Mouse (Mus musculus): ENCODE measurements at regions not wholly inside any gene's neighbourhood (a gene's known extent, or its start where the extent isn't known, plus 50 kb on each side); places are given as distances from the start of the nearest gene placed in this dataset.
A peak's percentile ranks its signal among the peaks of the same experiment; 100 is the strongest.

DNA sequence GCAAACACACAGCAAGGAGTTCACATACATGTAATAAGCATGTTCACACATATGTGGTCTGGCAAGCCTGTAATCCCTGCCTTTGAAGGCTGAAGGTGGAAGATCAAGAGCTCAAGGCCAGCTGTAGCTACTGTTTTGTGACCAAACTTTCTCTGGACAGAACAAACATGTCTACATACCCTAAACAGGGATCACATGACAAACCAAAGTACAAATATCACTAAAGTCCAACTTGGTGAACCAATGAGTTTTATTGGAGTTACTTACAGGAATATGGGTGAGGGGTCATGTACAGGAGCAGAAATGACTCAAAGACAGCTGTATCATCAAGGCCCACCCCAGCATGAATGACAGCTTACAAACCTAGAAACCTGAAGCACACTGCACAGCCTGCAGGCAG, 56.6 kb upstream of the Glrp1 start:
- Histone ChIP-seq H3K4me3 (ENCODE audit: low read depth, low read length) (no peak overlapping the region), H3K36me3 (ENCODE audit: control insufficient read depth, insufficient read depth) (no peaks in the 10 kb centered on the region), H3K9me3 (replicated peaks; ENCODE audit: control insufficient read depth, low read length) (no peaks in the 10 kb centered on the region), H3K27ac (ENCODE audit: low read length) (no peak overlapping the region), H3K4me1 (ENCODE audit: control insufficient read depth, low read depth, low read length) (no peaks in the 10 kb centered on the region; the same call in 1 of the 2 replicates), H3K27me3 (ENCODE audit: control insufficient read depth, insufficient read depth, low read depth, low read length) (no peaks in the 10 kb centered on the region), H3K9ac (ENCODE audit: low read depth, low read length) (no peak overlapping the region), H3K4me2 (ENCODE audit: low read depth, low read length) (no peak overlapping the region)
- no peak for ATAC-seq (ENCODE audit: low read depth)

DNA sequence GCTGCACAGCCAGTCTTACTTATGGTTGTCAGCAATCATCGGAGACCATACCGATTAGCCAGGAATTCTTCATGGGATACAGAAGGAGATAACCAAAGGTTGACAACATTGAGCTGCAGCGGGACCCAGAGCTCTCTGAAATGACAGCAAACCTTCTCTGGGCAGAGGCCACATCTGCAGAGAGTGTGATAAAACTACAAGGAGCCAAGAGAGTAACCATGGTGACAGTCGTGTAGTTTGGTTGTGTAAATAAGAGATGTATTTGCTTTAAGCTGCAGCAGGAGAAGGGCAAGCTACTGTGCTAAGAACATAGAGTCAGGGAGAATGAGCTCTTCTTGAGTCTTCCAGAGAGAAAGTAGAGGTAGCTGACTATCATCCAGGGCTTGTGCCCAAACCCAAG, 55.0 kb upstream of the Glrp1 start:
- Histone ChIP-seq H3K36me3 (ENCODE audit: control insufficient read depth, insufficient read depth) (no peaks in the 10 kb centered on the region), H3K4me1 (ENCODE audit: control insufficient read depth, low read depth, low read length) (no peaks in the 10 kb centered on the region; the same call in 1 of the 2 replicates), H3K27me3 (ENCODE audit: control insufficient read depth, insufficient read depth, low read depth, low read length) (no peaks in the 10 kb centered on the region; the same call in 1 of the 2 replicates), H3K9ac (ENCODE audit: low read depth, low read length) (no peak overlapping the region), H3K9me3 (replicated peaks; ENCODE audit: control insufficient read depth, low read length) (no peaks in the 10 kb centered on the region), H3K4me3 (ENCODE audit: low read depth, low read length) (no peak overlapping the region), H3K4me2 (ENCODE audit: low read depth, low read length) (no peak overlapping the region), H3K27ac (ENCODE audit: low read length) (no peak overlapping the region)
- no peak for ATAC-seq (ENCODE audit: low read depth)
- WGBS (ENCODE audit: insufficient replicate concordance) = 43% methylated on average over 4 of the region's 4 CpGs

DNA sequence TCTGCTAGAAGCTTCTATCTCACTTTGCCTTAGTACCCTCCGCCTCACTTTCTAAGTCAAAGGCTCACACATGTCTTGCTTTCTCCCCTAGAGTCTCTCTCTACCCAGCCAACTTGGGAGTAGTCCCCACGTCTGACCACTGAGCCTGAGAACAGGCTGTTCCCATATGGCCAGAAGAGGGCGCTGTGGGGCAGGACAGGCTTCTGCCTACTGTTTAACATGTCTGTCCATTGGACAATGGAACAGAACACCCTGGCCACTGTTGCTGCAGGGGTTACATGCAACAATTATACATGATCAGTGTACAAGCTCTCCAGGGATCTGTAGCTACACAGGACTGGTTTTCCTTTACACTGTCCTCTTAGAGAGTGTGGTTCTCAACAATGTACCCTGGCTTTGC, 52.5 kb upstream of the Glrp1 start:
- Histone ChIP-seq H3K9me3 (replicated peaks; ENCODE audit: control insufficient read depth, low read length) (no peaks in the 10 kb centered on the region), H3K27me3 (ENCODE audit: control insufficient read depth, insufficient read depth, low read depth, low read length) (no peaks in the 10 kb centered on the region; the same call in 1 of the 2 replicates), H3K9ac (ENCODE audit: low read depth, low read length) (no peak overlapping the region), H3K4me3 (ENCODE audit: low read depth, low read length) (no peak overlapping the region), H3K4me1 (ENCODE audit: control insufficient read depth, low read depth, low read length) (no peaks in the 10 kb centered on the region; the same call in 1 of the 2 replicates), H3K4me2 (ENCODE audit: low read depth, low read length) (no peak overlapping the region), H3K36me3 (ENCODE audit: control insufficient read depth, insufficient read depth) (no peaks in the 10 kb centered on the region), H3K27ac (ENCODE audit: low read length) (no peak overlapping the region)
- WGBS (ENCODE audit: insufficient replicate concordance) = 25% methylated on average over 3 of the region's 3 CpGs
- peak; percentile 41; the same call in 1 of the 2 replicates for ATAC-seq (ENCODE audit: low read depth)

DNA sequence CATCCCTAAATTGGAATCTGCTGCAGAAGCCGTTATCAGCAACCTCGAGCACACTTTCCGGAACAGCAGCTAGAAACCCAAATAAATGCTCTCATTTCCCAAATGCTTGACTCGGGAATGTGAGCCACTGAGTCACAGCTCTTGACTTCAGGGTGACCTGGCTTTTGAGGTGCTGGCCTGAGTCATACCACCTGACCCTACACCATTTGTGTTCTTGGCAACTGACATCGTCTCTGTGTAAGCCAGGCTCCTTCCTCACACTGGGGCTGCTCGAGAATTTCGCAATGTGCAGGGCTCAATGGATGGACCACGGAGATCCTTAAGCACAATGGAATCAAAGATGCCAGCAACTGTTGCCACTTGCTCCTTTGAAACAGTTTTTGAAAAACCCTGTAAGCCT, 50.9 kb upstream of the Glrp1 start:
- 34% methylated on average over 8 of the region's 8 CpGs for WGBS (ENCODE audit: insufficient replicate concordance)
- Histone ChIP-seq H3K4me2 (ENCODE audit: low read depth, low read length) (no peak overlapping the region), H3K4me1 (ENCODE audit: control insufficient read depth, low read depth, low read length) (no peaks in the 10 kb centered on the region; the same call in 1 of the 2 replicates), H3K27ac (ENCODE audit: low read length) (no peak overlapping the region), H3K27me3 (ENCODE audit: control insufficient read depth, insufficient read depth, low read depth, low read length) (no peaks in the 10 kb centered on the region; the same call in 1 of the 2 replicates), H3K4me3 (ENCODE audit: low read depth, low read length) (no peak overlapping the region), H3K36me3 (ENCODE audit: control insufficient read depth, insufficient read depth) (no peaks in the 10 kb centered on the region), H3K9ac (ENCODE audit: low read depth, low read length) (no peak overlapping the region), H3K9me3 (replicated peaks; ENCODE audit: control insufficient read depth, low read length) (no peaks in the 10 kb centered on the region)
- no peak for ATAC-seq (ENCODE audit: low read depth)

Data from liver, embryonic 16.5 days (tissue).